Mouse (Mus musculus): ENCODE data around the gene Il15. TPM values are rescaled to one million over a fixed set of nuclear protein-coding genes. Genes with fewer than 3 reads are reported as not detected.

Gene Il15
- 64.3 TPM for polyA plus RNA-seq (2014; fragmentation: Illumina TruSeq; extraction: RNeasy Lipid Tissue Mini Kit (QIAGEN cat#74804); ENCODE audit: low read depth, low replicate concordance)

GRCm38 (mm10) chr8:82402686-82403330 is at the start of gene Il15:
TSS of gene Il15 (minus strand) at chr8:82403222.

All from heart, adult 10 weeks (tissue).